Mouse (Mus musculus): ENCODE results near the gene Mfsd2a. TPM values are rescaled to one million over a fixed set of nuclear protein-coding genes. Genes with fewer than 3 reads are reported as not detected.
A peak's percentile ranks its signal among the peaks of the same experiment; 100 is the strongest.

The Mfsd2a gene
- total and polyA plus RNA-seq, 2 experiments = 32.8 to 44.0 TPM

GRCm38 (mm10) chr4:122939048-122939796 lies 21.8 kb downstream of the Mfsd2a start:
- H3K4me3 ChIP-seq (ENCODE audit: insufficient read depth, low read depth, low read length) = no peak overlapping the region
- peaks cover 4% of the 10 kb centered on the region for H3K4me1 ChIP-seq (ENCODE audit: control insufficient read depth, insufficient read depth, low read length)
- no peaks in the 10 kb centered on the region for H3K79me2 ChIP-seq (ENCODE audit: control insufficient read depth, insufficient read depth, low read length)
- no peak overlapping the region for H3K9ac ChIP-seq (ENCODE audit: low read depth, low read length)
- no peak overlapping the region for H3K27ac ChIP-seq (replicated peaks; ENCODE audit: insufficient read depth, low read depth, low read length)
- DNase-seq (ENCODE audit: extremely low read depth, low read depth, low spot score) = no peak
- peaks cover 2% of the 10 kb centered on the region; the same call in 1 of the 2 replicates for H3K36me3 ChIP-seq (ENCODE audit: control insufficient read depth, insufficient read depth, low read length)
- no peaks in the 10 kb centered on the region for H3K27me3 ChIP-seq (ENCODE audit: control insufficient read depth, insufficient read depth, low read length)
- TF ChIP-seq CTCF (IDR thresholded peaks at IDR 0.05; ENCODE audit: low read depth, low read length) (no peak), POLR2A (IDR thresholded peaks at IDR 0.05; ENCODE audit: extremely low read depth, insufficient read depth, low read length) (no peak)
- WGBS = 82% methylated on average over 2 of the region's 2 CpGs

- 88% methylated on average over 3 of the region's 3 CpGs for WGBS
- peaks cover 2% of the 10 kb centered on the region; the same call in 1 of the 2 replicates for H3K36me3 ChIP-seq (ENCODE audit: control insufficient read depth, insufficient read depth, low read length)
- H3K79me2 ChIP-seq (ENCODE audit: control insufficient read depth, insufficient read depth, low read length) = no peaks in the 10 kb centered on the region
- no peak for DNase-seq (ENCODE audit: extremely low read depth, low read depth, low spot score)
- no peak overlapping the region for H3K27ac ChIP-seq (replicated peaks; ENCODE audit: insufficient read depth, low read depth, low read length)
- no peaks in the 10 kb centered on the region; the same call in 1 of the 2 replicates for H3K27me3 ChIP-seq (ENCODE audit: control insufficient read depth, insufficient read depth, low read length)
- H3K4me1 ChIP-seq (ENCODE audit: control insufficient read depth, insufficient read depth, low read length) = peaks cover 4% of the 10 kb centered on the region
- no peak overlapping the region for H3K9ac ChIP-seq (ENCODE audit: low read depth, low read length)
- TF ChIP-seq POLR2A (IDR thresholded peaks at IDR 0.05; ENCODE audit: extremely low read depth, insufficient read depth, low read length) = no peak
- TF ChIP-seq CTCF (IDR thresholded peaks at IDR 0.05; ENCODE audit: low read depth, low read length) = no peak
- H3K4me3 ChIP-seq (ENCODE audit: insufficient read depth, low read depth, low read length) = no peak overlapping the region
These were observed 23.5 kb downstream of the Mfsd2a start for GRCm38 (mm10) chr4:122937489-122937888.

GRCm38 (mm10) chr4:122935466-122936099 lies 25.4 kb downstream of the Mfsd2a start:
- Histone ChIP-seq H3K27ac (replicated peaks; ENCODE audit: insufficient read depth, low read depth, low read length) (no peak overlapping the region), H3K79me2 (ENCODE audit: control insufficient read depth, insufficient read depth, low read length) (no peaks in the 10 kb centered on the region), H3K4me3 (ENCODE audit: insufficient read depth, low read depth, low read length) (no peak overlapping the region), H3K36me3 (ENCODE audit: control insufficient read depth, insufficient read depth, low read length) (no peaks in the 10 kb centered on the region), H3K9ac (ENCODE audit: low read depth, low read length) (peak overlapping the region; percentile 9; the same call in 1 of the 2 replicates), H3K4me1 (ENCODE audit: control insufficient read depth, insufficient read depth, low read length) (peaks cover 4% of the 10 kb centered on the region), H3K27me3 (ENCODE audit: control insufficient read depth, insufficient read depth, low read length) (peaks cover 3% of the 10 kb centered on the region; the same call in 1 of the 2 replicates)
- DNase-seq (ENCODE audit: extremely low read depth, low read depth, low spot score) = peak; percentile 86
- 36% methylated on average over 9 of the region's 9 CpGs for WGBS
- TF ChIP-seq CTCF (IDR thresholded peaks at IDR 0.05; ENCODE audit: low read depth, low read length) (no peak), POLR2A (IDR thresholded peaks at IDR 0.05; ENCODE audit: extremely low read depth, insufficient read depth, low read length) (no peak)

GRCm38 (mm10) chr4:122933857-122934256 lies 27.1 kb downstream of the Mfsd2a start:
- DNase-seq (ENCODE audit: extremely low read depth, low read depth, low spot score) = no peak
- peaks cover 4% of the 10 kb centered on the region for H3K4me1 ChIP-seq (ENCODE audit: control insufficient read depth, insufficient read depth, low read length)
- WGBS = 48% methylated on average over 3 of the region's 3 CpGs
- no peak overlapping the region for H3K4me3 ChIP-seq (ENCODE audit: insufficient read depth, low read depth, low read length)
- H3K9ac ChIP-seq (ENCODE audit: low read depth, low read length) = no peak overlapping the region
- H3K79me2 ChIP-seq (ENCODE audit: control insufficient read depth, insufficient read depth, low read length) = no peaks in the 10 kb centered on the region
- H3K27ac ChIP-seq (replicated peaks; ENCODE audit: insufficient read depth, low read depth, low read length) = no peak overlapping the region
- H3K27me3 ChIP-seq (ENCODE audit: control insufficient read depth, insufficient read depth, low read length) = peaks cover 10% of the 10 kb centered on the region; the same call in 1 of the 2 replicates
- no peaks in the 10 kb centered on the region for H3K36me3 ChIP-seq (ENCODE audit: control insufficient read depth, insufficient read depth, low read length)
- TF ChIP-seq CTCF (IDR thresholded peaks at IDR 0.05; ENCODE audit: low read depth, low read length) (no peak), POLR2A (IDR thresholded peaks at IDR 0.05; ENCODE audit: extremely low read depth, insufficient read depth, low read length) (no peak)

- WGBS = 35% methylated on average over 3 of the region's 3 CpGs
- no peak overlapping the region for H3K4me3 ChIP-seq (ENCODE audit: insufficient read depth, low read depth, low read length)
- H3K79me2 ChIP-seq (ENCODE audit: control insufficient read depth, insufficient read depth, low read length) = no peaks in the 10 kb centered on the region
- H3K36me3 ChIP-seq (ENCODE audit: control insufficient read depth, insufficient read depth, low read length) = no peaks in the 10 kb centered on the region
- H3K27me3 ChIP-seq (ENCODE audit: control insufficient read depth, insufficient read depth, low read length) = peaks cover 15% of the 10 kb centered on the region; the same call in 1 of the 2 replicates
- H3K27ac ChIP-seq (replicated peaks; ENCODE audit: insufficient read depth, low read depth, low read length) = no peak overlapping the region
- TF ChIP-seq CTCF (IDR thresholded peaks at IDR 0.05; ENCODE audit: low read depth, low read length) = no peak
- no peak for TF ChIP-seq POLR2A (IDR thresholded peaks at IDR 0.05; ENCODE audit: extremely low read depth, insufficient read depth, low read length)
- H3K4me1 ChIP-seq (ENCODE audit: control insufficient read depth, insufficient read depth, low read length) = peaks cover 4% of the 10 kb centered on the region
- H3K9ac ChIP-seq (ENCODE audit: low read depth, low read length) = no peak overlapping the region
- no peak for DNase-seq (ENCODE audit: extremely low read depth, low read depth, low spot score)
These were observed 27.9 kb downstream of the Mfsd2a start for GRCm38 (mm10) chr4:122933051-122933591.
